Mouse (Mus musculus): ENCODE data around the gene Ano8. TPM values are rescaled to one million over a fixed set of nuclear protein-coding genes. Genes with fewer than 3 reads are reported as not detected.

Ano8 gene
- total RNA-seq, 2 experiments from 2014 or later = 14.6 to 15.3 TPM

- DNase-seq = no peak
- intact Hi-C loops (cut with DNase I) = no loop called here
Observed at GRCm38 (mm10) chr8:71504349-71504748, 18.6 kb upstream of the Ano8 start.

- DNase-seq = peak in 1 of 2 experiments; percentile 38
- intact Hi-C loops (cut with DNase I) = no loop called here
Observed at GRCm38 (mm10) chr8:71498816-71499690, 13.3 kb upstream of the Ano8 start.

- peak; percentile 44 to 49 for DNase-seq
- intact Hi-C loops (cut with DNase I) = no loop called here
Observed at GRCm38 (mm10) chr8:71497881-71498501, 12.2 kb upstream of the Ano8 start.

- intact Hi-C loops (cut with DNase I) = no loop called here
- peak in 1 of 2 experiments; percentile 30 for DNase-seq
Observed at GRCm38 (mm10) chr8:71497077-71497645, 11.4 kb upstream of the Ano8 start.

- intact Hi-C loops (cut with DNase I) = no loop called here
- DNase-seq = peak; percentile 94 to 96
Observed at GRCm38 (mm10) chr8:71496481-71496880, 10.7 kb upstream of the Ano8 start.

- intact Hi-C loops (cut with DNase I) = loop anchor here (1.0 to 2.0 kb wide), 2 partner anchors 21 to 55 kb away; no protein-coding TSS in a partner anchor
- peak; percentile 31 to 48 for DNase-seq
Observed at GRCm38 (mm10) chr8:71495811-71496210, 10.0 kb upstream of the Ano8 start.

GRCm38 (mm10) chr8:71495039-71495438, 9.3 kb upstream of the Ano8 start:
- intact Hi-C loops (cut with DNase I) = loop anchor here (1.0 to 2.0 kb wide), 2 partner anchors 22 to 54 kb away; no protein-coding TSS in a partner anchor
- peak; percentile 91 to 92 for DNase-seq

GRCm38 (mm10) chr8:71488454-71488853, 2.7 kb upstream of the Ano8 start:
- intact Hi-C loops (cut with DNase I) = loop anchor here (5.0 kb wide), 1 partner anchor 34 kb away; no protein-coding TSS in a partner anchor
- peak; percentile 95 to 96 for DNase-seq

GRCm38 (mm10) chr8:71487691-71488445, 2.1 kb upstream of the Ano8 start, which contains the start of gene Gtpbp3:
TSS of gene Gtpbp3 (plus strand) at chr8:71488103.
- DNase-seq = peak; percentile 89 to 90
- intact Hi-C loops (cut with DNase I) = loop anchor here (5.0 kb wide), 1 partner anchor 34 kb away; no protein-coding TSS in a partner anchor

GRCm38 (mm10) chr8:71486136-71486529, 370 bp upstream of the Ano8 start:
- intact Hi-C loops (cut with DNase I) = loop anchor here (5.0 kb wide), 1 partner anchor 36 kb away; no protein-coding TSS in a partner anchor
- DNase-seq = no peak

- intact Hi-C loops (cut with DNase I) = loop anchor here (5.0 kb wide), 1 partner anchor 38 kb away; no protein-coding TSS in a partner anchor
- no peak for DNase-seq
Observed at GRCm38 (mm10) chr8:71484736-71485135, 1.0 kb downstream of the Ano8 start.

GRCm38 (mm10) chr8:71483932-71484331, 1.8 kb downstream of the Ano8 start:
- peak; percentile 56 to 64 for DNase-seq
- intact Hi-C loops (cut with DNase I) = no loop called here

- DNase-seq = no peak
- intact Hi-C loops (cut with DNase I) = no loop called here
Observed at GRCm38 (mm10) chr8:71478943-71479342, 6.8 kb downstream of the Ano8 start.

GRCm38 (mm10) chr8:71477196-71477845, 8.4 kb downstream of the Ano8 start:
- DNase-seq = peak in 1 of 2 experiments; percentile 41
- intact Hi-C loops (cut with DNase I) = no loop called here

GRCm38 (mm10) chr8:71476099-71476940, 9.4 kb downstream of the Ano8 start:
- peak; percentile 86 to 91 for DNase-seq
- intact Hi-C loops (cut with DNase I) = no loop called here

GRCm38 (mm10) chr8:71475702-71476075, 10.1 kb downstream of the Ano8 start:
- intact Hi-C loops (cut with DNase I) = no loop called here
- DNase-seq = no peak

GRCm38 (mm10) chr8:71474785-71475701, 10.7 kb downstream of the Ano8 start:
- DNase-seq = no peak
- intact Hi-C loops (cut with DNase I) = no loop called here

GRCm38 (mm10) chr8:71474344-71474743, 11.4 kb downstream of the Ano8 start:
- DNase-seq = no peak
- intact Hi-C loops (cut with DNase I) = no loop called here

Data from heart, postnatal 10 days (tissue).